In genomic region chr11:117736037-117736689, GRCm38 (mm10) we compare ENCODE assay signal across 10 mouse cellular contexts. TPM values are rescaled to one million over a fixed set of nuclear protein-coding genes. Genes with fewer than 3 reads are reported as not detected.
DNase-seq lines count a peak whose midpoint lies in the region; ATAC-seq and TF ChIP-seq lines count a peak whose summit lies in the region.
"Had no signal": no experiment of that assay in that cellular context is flagged by ENCODE, and none has a peak within 500 bp of the region (broad histone marks: within the 10 kb centered on the region; RNA-seq: fewer than 3 reads in every experiment).

No protein-coding gene starts in this region.

- H3K4me1 ChIP-seq in midbrain, embryonic 14.5 days (ENCODE audit: control insufficient read depth, insufficient read depth, low read length): no peaks in the 10 kb centered on the region
- H3K4me1 ChIP-seq in midbrain, embryonic 13.5 days (replicated peaks): no peaks in the 10 kb centered on the region
- no peaks in the 10 kb centered on the region for H3K4me1 ChIP-seq in intestine, postnatal 0 days (replicated peaks; ENCODE audit: control insufficient read depth, insufficient read depth, low read length)
- H3K4me1 ChIP-seq in stomach, embryonic 14.5 days (ENCODE audit: control insufficient read depth, insufficient read depth, low read length): no peaks in the 10 kb centered on the region
- no peaks in the 10 kb centered on the region; the same call in 1 of the 2 replicates for H3K4me1 ChIP-seq in neural tube, embryonic 15.5 days
- H3K4me1 ChIP-seq: forebrain, embryonic 15.5 days had no signal

- H3K4me3 ChIP-seq in midbrain, embryonic 14.5 days (replicated peaks; ENCODE audit: low read depth, low read length): no peak overlapping the region
- no peak overlapping the region for H3K4me3 ChIP-seq in midbrain, embryonic 13.5 days (replicated peaks)
- H3K4me3 ChIP-seq in intestine, postnatal 0 days (ENCODE audit: low read depth, low read length): no peak overlapping the region
- H3K4me3 ChIP-seq in stomach, embryonic 14.5 days (ENCODE audit: low read depth, low read length): no peak overlapping the region
- H3K4me3 ChIP-seq in neural tube, embryonic 15.5 days (replicated peaks): no peak overlapping the region
- H3K4me3 ChIP-seq: forebrain, embryonic 15.5 days had no signal

- H3K4me2 ChIP-seq in midbrain, embryonic 14.5 days (ENCODE audit: low read length): no peak overlapping the region
- H3K4me2 ChIP-seq in midbrain, embryonic 13.5 days (replicated peaks): no peak overlapping the region
- no peak overlapping the region for H3K4me2 ChIP-seq in intestine, postnatal 0 days (replicated peaks; ENCODE audit: low read depth)
- H3K4me2 ChIP-seq in stomach, embryonic 14.5 days (replicated peaks; ENCODE audit: low read depth, low read length): no peak overlapping the region
- H3K4me2 ChIP-seq in neural tube, embryonic 15.5 days: no peak overlapping the region
- H3K4me2 ChIP-seq: forebrain, embryonic 15.5 days had no signal

- H3K9ac ChIP-seq in midbrain, embryonic 14.5 days (replicated peaks; ENCODE audit: low read length): no peak overlapping the region
- H3K9ac ChIP-seq in midbrain, embryonic 13.5 days (replicated peaks): no peak overlapping the region
- no peak overlapping the region for H3K9ac ChIP-seq in intestine, postnatal 0 days (ENCODE audit: low read depth, low read length)
- no peak overlapping the region for H3K9ac ChIP-seq in stomach, embryonic 14.5 days (replicated peaks; ENCODE audit: low read depth, low read length)
- no peak overlapping the region for H3K9ac ChIP-seq in neural tube, embryonic 15.5 days (replicated peaks)
- H3K9ac ChIP-seq: forebrain, embryonic 15.5 days had no signal

- H3K36me3 ChIP-seq in midbrain, embryonic 14.5 days (ENCODE audit: control insufficient read depth, insufficient read depth, low read length): peaks cover 87% of the 10 kb centered on the region
- H3K36me3 ChIP-seq in midbrain, embryonic 13.5 days: peaks cover 85% of the 10 kb centered on the region
- peaks cover 40% of the 10 kb centered on the region for H3K36me3 ChIP-seq in intestine, postnatal 0 days (ENCODE audit: control insufficient read depth, insufficient read depth)
- H3K36me3 ChIP-seq in stomach, embryonic 14.5 days (ENCODE audit: control insufficient read depth, insufficient read depth, low read length): peaks cover 34% of the 10 kb centered on the region
- peaks cover 79% of the 10 kb centered on the region for H3K36me3 ChIP-seq in neural tube, embryonic 15.5 days

- no peak for ATAC-seq in cerebellum, adult (ENCODE audit: insufficient number of reproducible peaks, low FRiP score, low TSS enrichment)
- ATAC-seq in midbrain, embryonic 14.5 days (ENCODE audit: low FRiP score, low TSS enrichment): no peak
- no peak for ATAC-seq in midbrain, embryonic 13.5 days
- peak; percentile 92 for ATAC-seq in intestine, postnatal 0 days
- ATAC-seq in stomach, embryonic 14.5 days (ENCODE audit: insufficient number of reproducible peaks, insufficient read depth, low FRiP score, low read depth): 0 out of 2 replicates have a peak, but pooled peaks have one; percentile 37
- ATAC-seq in neural tube, embryonic 15.5 days (ENCODE audit: low FRiP score): no peak
- ATAC-seq: forebrain, embryonic 15.5 days had no signal

- no peaks in the 10 kb centered on the region for H3K27me3 ChIP-seq in midbrain, embryonic 14.5 days (ENCODE audit: control insufficient read depth, insufficient read depth, low read length)
- no peaks in the 10 kb centered on the region for H3K27me3 ChIP-seq in midbrain, embryonic 13.5 days
- H3K27me3 ChIP-seq in intestine, postnatal 0 days (replicated peaks; ENCODE audit: control insufficient read depth, insufficient read depth, low read length): no peaks in the 10 kb centered on the region
- no peaks in the 10 kb centered on the region for H3K27me3 ChIP-seq in stomach, embryonic 14.5 days (ENCODE audit: control insufficient read depth, insufficient read depth, low read length)
- H3K27me3 ChIP-seq in neural tube, embryonic 15.5 days (replicated peaks): no peaks in the 10 kb centered on the region
- H3K27me3 ChIP-seq: forebrain, embryonic 15.5 days had no signal

- H3K27ac ChIP-seq in midbrain, embryonic 14.5 days (replicated peaks; ENCODE audit: low read depth, low read length): no peak overlapping the region
- H3K27ac ChIP-seq in midbrain, embryonic 13.5 days: no peak overlapping the region
- H3K27ac ChIP-seq in intestine, postnatal 0 days (ENCODE audit: low read depth, low read length): 0 out of 2 replicates have a peak overlapping the region, but pooled peaks have one; percentile 1
- no peak overlapping the region; the same call in 1 of the 2 replicates for H3K27ac ChIP-seq in stomach, embryonic 14.5 days (ENCODE audit: low read length)
- H3K27ac ChIP-seq in neural tube, embryonic 15.5 days (replicated peaks): no peak overlapping the region
- H3K27ac ChIP-seq: forebrain, embryonic 15.5 days had no signal

- H3K9me3 ChIP-seq in midbrain, embryonic 14.5 days (ENCODE audit: control insufficient read depth, low read length): no peaks in the 10 kb centered on the region
- no peaks in the 10 kb centered on the region for H3K9me3 ChIP-seq in midbrain, embryonic 13.5 days
- H3K9me3 ChIP-seq in intestine, postnatal 0 days (ENCODE audit: control insufficient read depth): no peaks in the 10 kb centered on the region
- no peaks in the 10 kb centered on the region for H3K9me3 ChIP-seq in stomach, embryonic 14.5 days (ENCODE audit: control insufficient read depth, low read depth, low read length)
- H3K9me3 ChIP-seq in neural tube, embryonic 15.5 days (replicated peaks): no peaks in the 10 kb centered on the region
- H3K9me3 ChIP-seq: forebrain, embryonic 15.5 days had no signal

- TF ChIP-seq CTCF in intestine, postnatal 0 days (IDR thresholded peaks at IDR 0.05; ENCODE audit: low read depth): no peak

- peak; percentile 51 for DNase-seq in cerebellum, adult 11 months
- DNase-seq in midbrain, embryonic 14.5 days: peak; percentile 26
- DNase-seq in layer of hippocampus, adult 11-12 months (ENCODE audit: low spot score): no peak
- DNase-seq: left cerebral cortex, postnatal 4 days had no signal

- 84% methylated on average over 5 of the region's 5 CpGs for WGBS in midbrain, embryonic 14.5 days
- 85% methylated on average over 5 of the region's 5 CpGs for WGBS in midbrain, embryonic 13.5 days
- 50% methylated on average over 5 of the region's 5 CpGs for WGBS in intestine, postnatal 0 days
- 60% methylated on average over 5 of the region's 5 CpGs for WGBS in stomach, embryonic 14.5 days
- WGBS in neural tube, embryonic 15.5 days: 72% methylated on average over 5 of the region's 5 CpGs

RNA-seq across cellular contexts. Expression of gene Tmc8, which starts 45.7 kb away (rescaled TPM):
- polyA plus RNA-seq in midbrain, embryonic 14.5 days (2014; fragmentation: Nextera tagmentation; extraction: Ambion mirVana): 0.32 and 0.66 TPM in 2 replicates
- polyA plus RNA-seq in midbrain, embryonic 13.5 days (2015; fragmentation: Nextera tagmentation; extraction: Ambion mirVana): 1.3 and 1.4 TPM in 2 replicates
- polyA plus RNA-seq in intestine, postnatal 0 days (2015; fragmentation: Nextera tagmentation; extraction: Ambion mirVana): 18.2 TPM in 2 replicates
- 1.7 and 3.1 TPM in 2 replicates for polyA plus RNA-seq in stomach, embryonic 14.5 days (2014; fragmentation: Nextera tagmentation; extraction: Ambion mirVana)
- polyA plus RNA-seq in neural tube, embryonic 15.5 days (2015; fragmentation: Nextera tagmentation; extraction: Ambion mirVana): 0.99 and 4.6 TPM in 2 replicates

RNA-seq across cellular contexts. Expression of gene Tmc6, which starts 45.8 kb away (rescaled TPM):
- polyA plus RNA-seq in midbrain, embryonic 14.5 days (2014; fragmentation: Nextera tagmentation; extraction: Ambion mirVana): 2.4 and 3.6 TPM in 2 replicates
- 3.9 and 4.1 TPM in 2 replicates for polyA plus RNA-seq in midbrain, embryonic 13.5 days (2015; fragmentation: Nextera tagmentation; extraction: Ambion mirVana)
- polyA plus RNA-seq in intestine, postnatal 0 days (2015; fragmentation: Nextera tagmentation; extraction: Ambion mirVana): 23.8 and 26.3 TPM in 2 replicates
- 23.0 and 24.3 TPM in 2 replicates for polyA plus RNA-seq in stomach, embryonic 14.5 days (2014; fragmentation: Nextera tagmentation; extraction: Ambion mirVana)
- polyA plus RNA-seq in neural tube, embryonic 15.5 days (2015; fragmentation: Nextera tagmentation; extraction: Ambion mirVana): 7.5 and 12.0 TPM in 2 replicates

Comparison
In these comparisons a context has a peak if more than half of its experiments do, and no peak if none do; other contexts are left out.
1. ATAC-seq: peak in intestine, postnatal 0 days (single experiment) and stomach, embryonic 14.5 days (single experiment); none in cerebellum, adult (single experiment), midbrain, embryonic 14.5 days (single experiment), midbrain, embryonic 13.5 days (single experiment) and neural tube, embryonic 15.5 days (single experiment).